Mouse (Mus musculus) CD4-positive, CD25-positive, alpha-beta regulatory T cell, adult 9 weeks (primary cell): ENCODE data around the gene Capn10. TPM values are rescaled to one million over a fixed set of nuclear protein-coding genes. Genes with fewer than 3 reads are reported as not detected.

Experiments used
- polyA plus RNA-seq: library from polyadenylated mRNA; unstranded; fragments of 100-300 nt; shearing (Covaris generic); gene quantifications from one replicate; pipeline ENCODE4 v1.2.1, GENCODE M21; 2017

Gene Capn10
- 8.4 TPM for polyA plus RNA-seq

GRCm38 (mm10) chr1:92934182-92934827, at the start of gene Capn10:
Gene Capn10, plus strand, starts transcription at chr1:92934376.

GRCm38 (mm10) chr1:92902786-92903185, 31.4 kb upstream of the Capn10 start, which contains the start of gene Ankmy1:
Gene Ankmy1, minus strand, starts transcription at chr1:92902906.

DNA sequence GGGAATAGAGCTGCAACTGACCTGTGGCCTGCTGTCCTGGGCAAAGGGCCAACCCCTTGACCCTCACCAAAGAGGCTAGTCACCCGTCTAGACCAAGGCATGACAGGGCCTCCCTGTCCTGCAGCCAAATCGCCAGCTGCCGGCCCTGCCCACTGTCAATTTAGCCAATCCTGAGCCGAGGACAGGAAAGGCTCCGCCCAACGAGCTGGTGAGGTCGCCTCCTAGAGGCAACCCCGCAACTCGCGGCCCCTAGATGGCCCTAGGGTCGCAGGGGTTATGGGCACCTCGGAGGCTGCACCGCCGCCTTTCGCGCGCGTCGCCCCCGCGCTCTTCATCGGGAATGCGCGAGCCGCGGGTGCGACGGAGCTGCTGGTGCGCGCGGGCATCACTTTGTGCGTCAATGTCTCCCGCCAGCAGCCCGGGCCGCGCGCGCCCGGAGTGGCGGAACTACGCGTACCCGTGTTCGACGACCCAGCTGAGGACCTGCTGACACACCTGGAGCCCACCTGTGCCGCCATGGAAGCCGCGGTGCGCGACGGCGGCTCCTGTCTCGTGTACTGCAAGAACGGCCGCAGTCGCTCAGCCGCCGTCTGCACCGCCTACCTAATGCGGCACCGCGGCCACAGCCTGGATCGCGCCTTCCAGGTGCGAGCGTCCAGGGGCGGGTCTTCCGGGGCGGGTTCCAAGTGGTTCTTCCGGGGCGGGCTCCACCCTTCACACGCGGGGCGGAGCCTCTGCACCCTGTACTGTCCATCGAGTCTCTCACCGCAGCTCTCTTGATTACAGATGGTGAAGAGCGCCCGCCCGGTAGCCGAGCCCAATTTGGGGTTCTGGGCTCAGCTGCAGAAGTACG, 27.2 kb upstream of the Capn10 start, which contains the start of gene Dusp28:
Gene Dusp28 (plus strand): TSS at position 203 of the 853 bp plus-strand sequence.

GRCm38 (mm10) chr1:92910239-92910885, 23.8 kb upstream of the Capn10 start, which contains the start of gene Rnpepl1:
Gene Rnpepl1, plus strand, starts transcription at chr1:92910783.

DNA sequence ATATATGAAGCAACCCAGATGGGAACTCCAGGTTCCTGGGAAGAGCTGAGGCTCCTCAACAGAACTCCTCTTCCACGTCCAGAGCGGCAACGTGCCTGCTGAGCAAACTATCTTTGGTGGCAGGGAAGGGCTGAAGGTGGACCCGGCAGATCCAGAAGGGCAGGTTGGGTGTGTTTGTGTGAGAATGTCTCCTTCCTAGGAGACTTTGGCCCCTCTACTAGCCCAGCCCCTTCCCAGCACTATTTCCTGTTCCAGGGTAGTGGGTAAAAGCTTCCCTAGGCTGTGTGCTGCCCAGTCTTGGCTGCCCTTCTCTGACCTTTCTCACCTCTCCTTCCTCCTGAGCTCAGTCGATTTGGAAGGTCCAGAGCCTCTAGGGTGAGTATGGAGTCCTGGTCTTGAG, 16.4 kb downstream of the Capn10 start, which contains the start of gene Gpr35:
Gene Gpr35 (plus strand): TSS at position 259 of the 400 bp plus-strand sequence.

Other genes starting within 250 kb of the Capn10 start
- gene Gpc1, start 102.7 kb upstream of the Capn10 start, polyA plus RNA-seq = 0.68 TPM
- gene Ankmy1, start 31.5 kb upstream of the Capn10 start, polyA plus RNA-seq = 1.6 TPM
- gene Dusp28, start 27.4 kb upstream of the Capn10 start, polyA plus RNA-seq = 3.5 TPM
- 14.2 TPM for gene Rnpepl1, start 23.6 kb upstream of the Capn10 start, polyA plus RNA-seq
- 2.4 TPM for gene Gpr35, start 16.5 kb downstream of the Capn10 start, polyA plus RNA-seq
- not detected for gene Aqp12, start 72.0 kb downstream of the Capn10 start, polyA plus RNA-seq
- not detected for gene Kif1a, start 167.6 kb downstream of the Capn10 start, polyA plus RNA-seq
- gene Agxt, start 200.9 kb downstream of the Capn10 start, polyA plus RNA-seq = not detected
- gene 2310007B03Rik, start 226.6 kb downstream of the Capn10 start, polyA plus RNA-seq = not detected
- gene Crocc2, start 234.3 kb downstream of the Capn10 start, polyA plus RNA-seq = not detected